Mouse (Mus musculus) spleen, adult 2 months (tissue): ENCODE measurements at regions not wholly inside any gene's neighbourhood (a gene's known extent, or its start where the extent isn't known, plus 50 kb on each side); places are given as distances from the start of the nearest gene placed in this dataset.

ENCODE experiments used
- DNase-seq, 2 experiments: peaks; one replicate each; pipeline versions ENCODE4 v3.0.0 to v3.0.0-alpha.2; 2012 to 2021; ENCODE audit warnings: low spot score in 2 of 2, low read depth in 1 of 2
- H3K27ac ChIP-seq: fragments of 200-500 bp; 2 replicates; pipeline ENCODE4 v1.5.1; 2012; ENCODE audit warnings: low read length, inconsistent platforms; ENCODE audit not compliant: insufficient read depth
- H3K27me3 ChIP-seq: fragments of 200-500 bp; 2 replicates; pipeline ENCODE4 v1.6.1; 2012; ENCODE audit warnings: mild to moderate bottlenecking, moderate library complexity, low read length, inconsistent platforms; ENCODE audit not compliant: control insufficient read depth, insufficient read depth
- H3K36me3 ChIP-seq: fragments of 200-500 bp; 2 replicates; pipeline ENCODE4 v1.6.1; 2012; ENCODE audit warnings: mild to moderate bottlenecking, low read length, inconsistent platforms; ENCODE audit not compliant: control insufficient read depth, insufficient read depth
- H3K4me1 ChIP-seq: fragments of 200-500 bp; 2 replicates; pipeline ENCODE4 v1.6.1; 2011; ENCODE audit warnings: inconsistent platforms; ENCODE audit not compliant: control insufficient read depth, insufficient read depth, insufficient read length
- H3K4me3 ChIP-seq: fragments of 200-500 bp; 2 replicates; pipeline ENCODE4 v1.5.1; 2011; ENCODE audit warnings: mild to moderate bottlenecking, inconsistent platforms; ENCODE audit not compliant: insufficient read depth, insufficient read length; ENCODE audit errors: extremely low read depth
- CTCF ChIP-seq: fragments of 200-500 bp; IDR thresholded peaks from 2 replicates; pipeline ENCODE4 v1.5.1; 2011; ENCODE audit warnings: mild to moderate bottlenecking, inconsistent platforms; ENCODE audit not compliant: insufficient read depth, insufficient read length, insufficient replicate concordance; ENCODE audit errors: extremely low read depth
- POLR2A ChIP-seq: fragments of 200-500 bp; IDR thresholded peaks from 2 replicates; pipeline ENCODE4 v1.6.1; 2011; ENCODE audit warnings: low read depth, low read length, inconsistent platforms
- WGBS: fragments of 180-500 bp; shearing (Covaris S2); methylation state at CpG from one replicate; pipeline ENCODE4 v1.1.7; 2018; 5-methylcytosine and 5-hydroxymethylcytosine counted together

- TF ChIP-seq CTCF (no peak), POLR2A (no peak)
- Histone ChIP-seq H3K4me3 (no peak overlapping the region), H3K4me1 (no peaks in the 10 kb centered on the region), H3K36me3 (no peaks in the 10 kb centered on the region), H3K27ac (no peak overlapping the region), H3K27me3 (no peaks in the 10 kb centered on the region)
- DNase-seq: no peak
- WGBS: 60% methylated on average over 4 of the region's 4 CpGs
These were observed 359.1 kb upstream of the Xylt1 start for GRCm38 (mm10) chr7:117021716-117022115.

GRCm38 (mm10) chr7:117044926-117045325, 335.9 kb upstream of the Xylt1 start:
- Histone ChIP-seq H3K4me3 (no peak overlapping the region), H3K27ac (no peak overlapping the region), H3K27me3 (no peaks in the 10 kb centered on the region), H3K36me3 (no peaks in the 10 kb centered on the region), H3K4me1 (no peaks in the 10 kb centered on the region)
- no peak for DNase-seq
- TF ChIP-seq CTCF: no peak
- TF ChIP-seq POLR2A: no peak
- WGBS: 85% methylated on average over 9 of the region's 9 CpGs

- no peaks in the 10 kb centered on the region for H3K4me1 ChIP-seq
- H3K27ac ChIP-seq: no peak overlapping the region
- no peaks in the 10 kb centered on the region for H3K36me3 ChIP-seq
- no peak overlapping the region for H3K4me3 ChIP-seq
- no peaks in the 10 kb centered on the region for H3K27me3 ChIP-seq
- no peak for DNase-seq
- no peak for TF ChIP-seq POLR2A
- no peak for TF ChIP-seq CTCF
These were observed 331.5 kb upstream of the Xylt1 start for GRCm38 (mm10) chr7:117049249-117049648.

- no peak for TF ChIP-seq POLR2A
- TF ChIP-seq CTCF: no peak
- no peaks in the 10 kb centered on the region for H3K4me1 ChIP-seq
- no peaks in the 10 kb centered on the region for H3K36me3 ChIP-seq
- H3K27ac ChIP-seq: no peak overlapping the region
- H3K4me3 ChIP-seq: no peak overlapping the region
- no peaks in the 10 kb centered on the region for H3K27me3 ChIP-seq
- WGBS: 47% methylated on average over 2 of the region's 2 CpGs
- DNase-seq: no peak
These were observed 315.0 kb upstream of the Xylt1 start for GRCm38 (mm10) chr7:117065771-117066170.

- Histone ChIP-seq H3K27ac (no peak overlapping the region), H3K4me1 (no peaks in the 10 kb centered on the region), H3K27me3 (no peaks in the 10 kb centered on the region), H3K36me3 (no peaks in the 10 kb centered on the region), H3K4me3 (no peak overlapping the region)
- 44% methylated on average over 6 of the region's 6 CpGs for WGBS
- no peak for DNase-seq
- TF ChIP-seq POLR2A (no peak), CTCF (no peak)
These were observed 289.7 kb upstream of the Xylt1 start for GRCm38 (mm10) chr7:117090911-117091550.

GRCm38 (mm10) chr7:117092860-117093259, 287.9 kb upstream of the Xylt1 start:
- Histone ChIP-seq H3K36me3 (no peaks in the 10 kb centered on the region), H3K4me3 (no peak overlapping the region), H3K4me1 (no peaks in the 10 kb centered on the region), H3K27me3 (no peaks in the 10 kb centered on the region), H3K27ac (no peak overlapping the region)
- WGBS: 41% methylated on average over 4 of the region's 4 CpGs
- TF ChIP-seq CTCF: no peak
- TF ChIP-seq POLR2A: no peak
- DNase-seq: no peak

- H3K27ac ChIP-seq: no peak overlapping the region
- no peaks in the 10 kb centered on the region for H3K27me3 ChIP-seq
- no peak overlapping the region for H3K4me3 ChIP-seq
- no peak for DNase-seq
- H3K4me1 ChIP-seq: no peaks in the 10 kb centered on the region
- no peaks in the 10 kb centered on the region for H3K36me3 ChIP-seq
- TF ChIP-seq POLR2A (no peak), CTCF (no peak)
- WGBS: 61% methylated on average over 3 of the region's 3 CpGs
These were observed 283.2 kb upstream of the Xylt1 start for GRCm38 (mm10) chr7:117097618-117098017.
